Mouse (Mus musculus) cerebellum, postnatal 36 days (tissue): ENCODE measurements around the gene Dus2.

Experiments
- DNase-seq, 2 experiments: peaks; one replicate each; pipeline ENCODE4 v3.0.0; 2021 to 2022; ENCODE audit warnings: mixed read lengths in 2 of 2

Gene Dus2

DNA sequence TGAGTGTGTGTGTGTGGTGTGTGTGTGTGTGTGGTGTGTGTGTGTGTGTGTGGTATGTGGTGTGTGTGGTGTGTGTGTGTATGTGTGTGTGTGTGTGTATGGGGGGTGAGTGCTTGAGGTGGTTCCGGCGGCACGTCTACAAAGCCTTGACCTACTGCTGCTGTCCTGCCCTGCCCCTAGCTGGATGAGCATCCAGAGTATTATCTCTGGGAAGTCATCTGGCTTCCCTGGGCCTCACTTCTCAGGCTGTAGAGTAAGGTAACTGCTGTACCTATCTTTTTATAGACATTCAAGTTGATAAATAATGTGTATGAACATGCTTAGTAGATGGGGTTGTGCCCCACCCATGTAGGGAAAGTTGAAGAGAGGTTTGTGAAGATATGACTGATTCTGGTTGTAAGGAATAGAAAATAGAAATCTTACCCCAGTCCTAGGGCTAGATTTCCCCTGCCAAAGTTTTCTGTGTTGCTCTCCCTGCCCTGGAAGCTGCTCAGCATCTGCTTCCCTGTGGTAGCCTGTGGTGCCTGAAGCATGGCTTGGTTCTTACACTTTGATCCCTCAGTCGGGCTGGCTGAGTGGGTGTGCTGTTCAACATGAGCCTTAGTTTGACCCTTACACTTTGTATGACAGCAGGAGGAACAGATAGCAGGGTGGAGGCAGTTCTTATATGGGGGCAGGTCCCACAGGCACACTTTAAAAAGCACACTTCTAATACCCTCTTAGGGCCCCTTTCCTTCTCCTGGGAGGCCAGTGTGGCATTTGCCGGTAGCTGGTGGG is 56.9 kb downstream of the Dus2 start:
- no peak for DNase-seq

DNA sequence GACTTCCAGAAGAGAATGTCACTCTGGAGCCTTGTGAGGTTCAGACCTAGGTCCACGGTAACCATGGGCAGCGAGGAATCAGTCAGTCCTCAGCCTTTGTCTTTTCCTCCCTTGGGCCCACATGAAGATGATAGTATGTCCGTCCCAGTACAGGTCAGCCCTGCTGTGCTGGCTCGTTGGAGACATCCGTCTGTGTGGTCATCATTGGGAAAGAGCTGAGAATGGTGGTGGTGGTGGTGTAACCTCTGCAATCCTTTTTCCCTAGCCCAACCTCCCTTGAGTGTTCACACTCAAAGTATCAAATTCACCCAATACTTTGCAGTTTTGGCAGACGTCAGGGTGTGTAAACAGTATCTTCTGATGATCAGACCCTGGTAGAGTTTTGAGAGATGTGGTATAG is 58.7 kb downstream of the Dus2 start:
- no peak for DNase-seq

DNA sequence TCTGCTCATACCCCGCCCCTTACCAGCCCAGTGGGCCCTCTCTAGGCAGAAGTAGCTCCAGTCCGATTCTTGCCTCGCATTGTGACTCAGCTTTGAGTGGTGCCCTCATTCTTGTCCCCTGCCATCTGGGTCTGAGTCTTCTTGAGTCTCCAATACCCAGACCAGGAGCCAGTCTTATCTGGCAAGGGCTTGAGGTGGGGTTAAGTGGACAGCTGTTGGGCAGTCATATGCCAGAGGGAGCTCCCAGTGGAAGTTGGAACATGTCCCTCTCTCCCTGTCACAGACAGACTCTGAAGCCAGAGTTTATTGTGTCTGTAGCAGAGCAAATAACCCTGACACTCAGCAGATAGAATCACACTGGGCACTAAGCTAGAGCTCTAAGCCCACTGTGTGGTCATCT is 59.9 kb downstream of the Dus2 start:
- DNase-seq: no peak

DNA sequence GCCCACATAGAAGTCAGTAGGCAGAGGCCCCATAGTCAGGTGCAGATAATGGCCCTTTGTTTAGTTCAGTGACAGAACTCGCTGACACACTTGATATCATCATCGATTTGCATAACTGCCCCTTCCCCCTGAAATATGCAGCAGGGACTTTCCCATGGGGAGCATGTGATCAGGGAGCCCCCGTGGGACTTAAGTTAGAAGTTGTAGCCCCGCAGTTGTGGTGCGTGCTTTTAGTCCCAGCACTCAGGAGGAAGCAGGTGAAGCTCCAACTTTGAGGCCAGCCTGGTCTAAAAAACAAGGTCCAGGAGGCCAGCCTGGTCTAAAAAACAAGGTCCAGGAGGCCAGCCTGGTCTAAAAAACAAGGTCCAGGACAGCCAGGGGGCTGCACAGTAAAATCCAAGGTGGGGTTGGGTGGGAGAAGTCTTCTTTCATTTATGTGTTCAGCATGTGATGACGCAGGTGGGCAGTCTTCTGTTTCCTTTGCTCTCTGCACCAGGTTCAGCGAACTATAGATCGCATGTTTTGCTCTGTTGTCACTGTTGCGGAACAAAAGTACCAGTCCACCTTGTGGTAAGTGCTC is 61.5 kb downstream of the Dus2 start:
- no peak for DNase-seq

DNA sequence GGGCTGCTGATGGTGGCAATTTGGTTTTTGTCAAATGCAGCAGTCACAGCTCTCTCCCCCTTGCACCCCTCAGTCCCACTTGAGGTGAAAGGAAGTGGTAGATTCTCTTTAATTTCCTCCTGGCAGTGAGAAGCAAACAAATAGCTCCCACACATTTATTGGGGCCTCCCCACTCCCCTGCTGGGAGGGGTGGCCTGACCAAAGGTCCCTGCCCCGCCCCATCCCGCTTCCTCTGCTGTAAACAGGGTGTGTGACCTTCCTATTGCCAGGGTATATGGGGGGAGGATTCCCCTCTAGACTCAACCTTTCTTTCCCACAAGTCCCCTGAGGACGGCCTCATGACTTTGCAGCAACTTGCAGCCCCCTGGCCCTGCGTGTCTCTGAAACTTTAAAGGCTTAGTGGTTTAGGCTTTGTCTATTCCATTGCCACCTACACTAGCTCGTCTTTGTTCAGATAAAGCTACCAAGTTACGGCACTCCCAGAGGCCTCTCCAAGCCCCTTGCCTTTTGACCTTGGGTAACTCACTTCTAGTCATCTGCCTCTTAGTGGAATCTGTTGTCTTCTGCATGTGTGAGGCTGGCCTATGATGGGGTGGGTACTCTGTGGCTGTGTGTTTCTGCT is 63.2 kb downstream of the Dus2 start:
- DNase-seq: no peak

DNA sequence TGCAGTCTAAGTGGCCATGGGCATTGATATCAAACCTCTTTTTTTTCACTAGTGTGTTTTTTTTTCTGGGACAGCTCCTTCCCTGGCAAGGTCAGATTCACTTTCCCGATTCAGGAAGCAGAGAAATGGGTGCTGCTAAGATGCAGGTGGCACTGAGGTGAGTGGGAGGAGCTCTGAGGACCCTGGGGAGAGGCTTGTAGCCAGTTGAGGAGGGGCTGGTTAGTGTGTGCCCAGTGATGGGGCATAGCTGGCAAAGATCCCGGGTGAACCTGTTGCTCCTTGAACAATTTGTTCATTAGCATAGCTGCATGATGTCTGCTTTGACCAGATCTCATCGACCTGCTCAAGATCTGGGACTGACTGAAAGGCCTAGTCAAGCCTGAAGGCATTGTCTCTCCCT is 63.9 kb downstream of the Dus2 start:
- DNase-seq: no peak

- DNase-seq: no peak
Observed at GRCm38 (mm10) chr8:106056455-106056982, 65.4 kb downstream of the Dus2 start.

- DNase-seq: peak; percentile 86 to 96
Observed at GRCm38 (mm10) chr8:106058731-106059612, 67.8 kb downstream of the Dus2 start, which contains the start of gene Nfatc3. TSS of gene Nfatc3 (plus strand) at chr8:106058840.

GRCm38 (mm10) chr8:106059613-106060371 is 68.7 kb downstream of the Dus2 start:
- DNase-seq: no peak

DNA sequence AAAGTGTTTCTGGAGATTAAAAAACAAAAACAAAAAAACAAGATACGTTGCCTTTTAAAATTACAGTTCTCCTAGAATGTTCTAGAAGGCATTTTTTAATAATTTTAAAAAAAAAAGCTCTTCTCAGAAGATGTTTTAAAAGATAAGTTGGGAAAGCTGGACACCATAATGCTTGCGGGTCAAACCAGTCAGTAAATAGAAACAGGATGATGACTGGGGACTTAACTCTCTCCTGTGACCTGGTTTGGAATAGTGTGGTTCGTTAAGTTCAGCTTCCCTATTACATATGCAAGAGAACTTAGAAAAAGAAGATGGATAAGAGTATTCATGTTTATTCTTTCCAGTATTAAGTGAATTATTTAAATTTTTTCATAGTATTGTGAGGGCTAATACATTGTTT is 69.4 kb downstream of the Dus2 start:
- DNase-seq: no peak

GRCm38 (mm10) chr8:106061686-106062085 is 70.5 kb downstream of the Dus2 start:
- no peak for DNase-seq

GRCm38 (mm10) chr8:106063046-106063445 is 71.9 kb downstream of the Dus2 start:
- no peak for DNase-seq

GRCm38 (mm10) chr8:106066721-106067120 is 75.6 kb downstream of the Dus2 start:
- DNase-seq: no peak

- no peak for DNase-seq
Observed at GRCm38 (mm10) chr8:106069565-106069964, 78.4 kb downstream of the Dus2 start.

DNA sequence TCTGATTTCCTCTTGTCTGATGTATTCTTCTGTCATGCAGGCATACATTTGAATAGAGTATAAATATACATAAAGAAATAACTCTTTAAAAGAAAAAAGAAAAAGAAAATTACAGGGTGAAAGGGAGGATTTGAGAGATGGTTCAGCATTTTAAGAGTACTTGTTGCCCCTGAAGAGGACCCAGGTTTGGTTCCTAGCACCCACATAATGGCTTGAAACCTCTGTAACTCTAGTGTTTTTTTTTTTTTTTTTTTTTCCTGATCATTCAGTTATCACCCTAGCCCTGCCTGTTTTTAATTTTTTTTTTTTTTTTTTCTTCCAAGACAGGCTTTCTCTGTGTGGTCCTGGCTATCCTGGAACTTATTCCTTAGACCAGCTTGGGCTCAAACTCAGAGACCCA is 81.0 kb downstream of the Dus2 start:
- no peak for DNase-seq

DNA sequence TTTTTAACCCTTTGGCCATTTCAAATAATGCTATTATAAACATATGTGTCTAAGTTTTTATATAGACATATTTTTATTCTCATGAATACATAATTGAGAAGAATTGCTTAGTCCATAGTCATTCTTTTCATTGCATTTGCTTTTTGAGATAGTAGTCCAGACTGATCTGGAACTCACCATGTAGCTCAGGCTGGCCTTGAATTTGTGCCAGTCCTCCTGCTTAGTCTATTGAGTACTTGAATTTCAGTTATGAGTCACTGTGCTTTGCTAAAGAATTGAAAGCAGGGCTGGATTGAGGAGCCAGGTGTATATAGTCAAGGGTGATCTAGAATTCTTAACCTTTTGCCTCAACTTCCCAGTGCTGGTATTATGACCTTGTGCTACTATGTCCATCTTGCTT is 83.1 kb downstream of the Dus2 start:
- no peak for DNase-seq

GRCm38 (mm10) chr8:106074659-106075058 is 83.5 kb downstream of the Dus2 start:
- DNase-seq: no peak

- peak in 1 of 2 experiments; percentile 20 for DNase-seq
Observed at GRCm38 (mm10) chr8:106075161-106075862, 84.2 kb downstream of the Dus2 start.

GRCm38 (mm10) chr8:106075863-106076174 is 84.7 kb downstream of the Dus2 start:
- no peak for DNase-seq

DNA sequence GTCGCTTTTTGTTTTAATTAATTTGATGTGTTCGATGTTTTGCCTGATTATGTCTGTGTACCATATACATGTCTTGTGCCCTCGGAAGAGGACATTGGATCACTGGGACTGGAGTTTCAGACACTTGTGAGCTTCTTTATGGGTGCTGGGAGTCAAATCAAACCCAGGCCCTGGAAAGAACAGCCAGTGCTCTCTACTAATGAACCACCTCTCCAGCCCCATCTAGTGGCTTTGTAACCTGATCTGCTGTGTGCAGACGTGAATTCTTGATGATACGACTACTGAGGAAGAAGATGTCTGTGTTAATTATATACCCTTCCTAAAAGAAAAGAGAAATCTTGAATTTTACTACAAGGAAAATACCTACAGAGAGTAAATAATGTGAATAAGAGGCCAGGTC is 85.5 kb downstream of the Dus2 start:
- peak in 1 of 2 experiments; percentile 16 for DNase-seq

- no peak for DNase-seq
Observed at GRCm38 (mm10) chr8:106077452-106078067, 86.4 kb downstream of the Dus2 start.
